Mouse (Mus musculus) stomach, embryonic 15.5 days (tissue): ENCODE data around the gene Spag16. TPM values are rescaled to one million over a fixed set of nuclear protein-coding genes. Genes with fewer than 3 reads are reported as not detected.
A peak's percentile ranks its signal among the peaks of the same experiment; 100 is the strongest.

ENCODE experiments used
- ATAC-seq: fragments of 200-750 bp; cut with Nextera tagmentation; 2 replicates; pipeline ENCODE4 v1.8.0; 2017; ENCODE audit warnings: low read depth, moderate number of reproducible peaks, moderate TSS enrichment; ENCODE audit not compliant: insufficient read depth, low FRiP score
- H3K27ac ChIP-seq: fragments of 300-500 bp; sonication (generic); 2 replicates; pipeline ENCODE4 v1.5.1; 2015; ENCODE audit warnings: mild to moderate bottlenecking, inconsistent platforms
- H3K27me3 ChIP-seq: fragments of 300-500 bp; sonication (generic); replicated peaks from 2 replicates; pipeline ENCODE4 v1.6.1; 2015; ENCODE audit warnings: inconsistent platforms
- H3K36me3 ChIP-seq: fragments of 300-500 bp; sonication (generic); 2 replicates; pipeline ENCODE4 v1.6.1; 2015; ENCODE audit warnings: inconsistent platforms
- H3K4me1 ChIP-seq: fragments of 300-500 bp; sonication (generic); 2 replicates; pipeline ENCODE4 v1.6.1; 2015; ENCODE audit warnings: inconsistent platforms
- H3K4me2 ChIP-seq: fragments of 300-500 bp; sonication (generic); 2 replicates; pipeline ENCODE4 v1.6.1; 2015; ENCODE audit warnings: mild to moderate bottlenecking, inconsistent platforms
- H3K4me3 ChIP-seq: fragments of 300-500 bp; sonication (generic); replicated peaks from 2 replicates; pipeline ENCODE4 v1.5.1; 2015; ENCODE audit warnings: inconsistent platforms
- H3K9ac ChIP-seq: fragments of 300-500 bp; sonication (generic); 2 replicates; pipeline ENCODE4 v1.6.1; 2015; ENCODE audit warnings: inconsistent platforms
- H3K9me3 ChIP-seq: fragments of 300-500 bp; sonication (generic); 2 replicates; pipeline ENCODE4 v1.6.1; 2016; ENCODE audit warnings: inconsistent platforms
- WGBS: fragments of 180-500 bp; shearing (Covaris S2); methylation state at CpG from one replicate; pipeline ENCODE4 v1.1.7; 2015; 5-methylcytosine and 5-hydroxymethylcytosine counted together
- polyA plus RNA-seq: library from polyadenylated mRNA; unstranded; fragments of >200 nt; fragmentation: Nextera tagmentation; extraction: Ambion mirVana; gene quantifications from 2 replicates; pipeline ENCODE4 v1.2.1, GENCODE M21; 2015

Spag16 gene
- polyA plus RNA-seq, 1 experiment from 2014 or later, result 0.13 TPM

GRCm38 (mm10) chr1:70116212-70116982 lies 289.6 kb downstream of the Spag16 start:
- no peak overlapping the region for H3K4me3 ChIP-seq
- H3K27me3 ChIP-seq, result no peaks in the 10 kb centered on the region
- no peak overlapping the region for H3K4me2 ChIP-seq
- WGBS, result 75% methylated on average over 4 of the region's 4 CpGs
- ATAC-seq, result no peak
- H3K9ac ChIP-seq, result no peak overlapping the region
- H3K27ac ChIP-seq, result no peak overlapping the region
- H3K36me3 ChIP-seq, result no peaks in the 10 kb centered on the region
- H3K4me1 ChIP-seq, result no peaks in the 10 kb centered on the region
- H3K9me3 ChIP-seq, result no peaks in the 10 kb centered on the region

GRCm38 (mm10) chr1:70128035-70128434 lies 301.3 kb downstream of the Spag16 start:
- Histone ChIP-seq H3K4me1 (no peaks in the 10 kb centered on the region), H3K36me3 (no peaks in the 10 kb centered on the region), H3K9me3 (no peaks in the 10 kb centered on the region), H3K4me3 (no peak overlapping the region), H3K27ac (no peak overlapping the region), H3K4me2 (no peak overlapping the region), H3K9ac (no peak overlapping the region), H3K27me3 (no peaks in the 10 kb centered on the region)
- WGBS, result 48% methylated on average over 2 of the region's 2 CpGs
- ATAC-seq, result no peak

- WGBS, result 55% methylated on average over 2 of the region's 2 CpGs
- no peak for ATAC-seq
- H3K4me1 ChIP-seq, result no peaks in the 10 kb centered on the region
- no peak overlapping the region for H3K9ac ChIP-seq
- H3K9me3 ChIP-seq, result no peaks in the 10 kb centered on the region
- H3K27me3 ChIP-seq, result no peaks in the 10 kb centered on the region
- no peaks in the 10 kb centered on the region for H3K36me3 ChIP-seq
- H3K4me3 ChIP-seq, result no peak overlapping the region
- no peak overlapping the region for H3K4me2 ChIP-seq
- H3K27ac ChIP-seq, result no peak overlapping the region
These were observed 308.8 kb downstream of the Spag16 start for GRCm38 (mm10) chr1:70135547-70135946.

- Histone ChIP-seq H3K4me3 (no peak overlapping the region), H3K4me2 (no peak overlapping the region), H3K27ac (no peak overlapping the region), H3K9ac (no peak overlapping the region), H3K9me3 (no peaks in the 10 kb centered on the region), H3K27me3 (no peaks in the 10 kb centered on the region), H3K36me3 (no peaks in the 10 kb centered on the region), H3K4me1 (no peaks in the 10 kb centered on the region)
- ATAC-seq, result no peak
- WGBS, result 58% methylated on average over 3 of the region's 3 CpGs
These were observed 338.8 kb downstream of the Spag16 start for GRCm38 (mm10) chr1:70165343-70166158.

- H3K27me3 ChIP-seq, result no peaks in the 10 kb centered on the region
- H3K36me3 ChIP-seq, result no peaks in the 10 kb centered on the region
- no peaks in the 10 kb centered on the region for H3K4me1 ChIP-seq
- 53% methylated on average over 4 of the region's 4 CpGs for WGBS
- H3K9ac ChIP-seq, result no peak overlapping the region
- no peaks in the 10 kb centered on the region for H3K9me3 ChIP-seq
- H3K4me3 ChIP-seq, result no peak overlapping the region
- H3K4me2 ChIP-seq, result no peak overlapping the region
- peak; percentile 47; the same call in 1 of the 2 replicates for ATAC-seq
- no peak overlapping the region for H3K27ac ChIP-seq
These were observed 353.5 kb downstream of the Spag16 start for GRCm38 (mm10) chr1:70180123-70180741.

- no peak overlapping the region for H3K27ac ChIP-seq
- no peaks in the 10 kb centered on the region for H3K36me3 ChIP-seq
- H3K9me3 ChIP-seq, result no peaks in the 10 kb centered on the region
- H3K4me2 ChIP-seq, result no peak overlapping the region
- no peak for ATAC-seq
- H3K4me3 ChIP-seq, result no peak overlapping the region
- no peaks in the 10 kb centered on the region for H3K4me1 ChIP-seq
- no peak overlapping the region for H3K9ac ChIP-seq
- no peaks in the 10 kb centered on the region for H3K27me3 ChIP-seq
- WGBS, result 73% methylated on average over 9 of the region's 9 CpGs
These were observed 438.0 kb downstream of the Spag16 start for GRCm38 (mm10) chr1:70264815-70265214.

GRCm38 (mm10) chr1:70265920-70266505 lies 439.2 kb downstream of the Spag16 start:
- Histone ChIP-seq H3K4me1 (no peaks in the 10 kb centered on the region), H3K27me3 (no peaks in the 10 kb centered on the region), H3K9ac (no peak overlapping the region), H3K9me3 (no peaks in the 10 kb centered on the region), H3K36me3 (no peaks in the 10 kb centered on the region), H3K4me2 (no peak overlapping the region), H3K27ac (no peak overlapping the region), H3K4me3 (no peak overlapping the region)
- WGBS, result 84% methylated on average over 5 of the region's 5 CpGs
- ATAC-seq, result no peak

- H3K9me3 ChIP-seq, result no peaks in the 10 kb centered on the region
- no peak for ATAC-seq
- H3K27ac ChIP-seq, result no peak overlapping the region
- H3K4me1 ChIP-seq, result no peaks in the 10 kb centered on the region
- WGBS, result 17% methylated on average over 8 of the region's 8 CpGs
- no peaks in the 10 kb centered on the region for H3K36me3 ChIP-seq
- H3K9ac ChIP-seq, result no peak overlapping the region
- no peak overlapping the region for H3K4me2 ChIP-seq
- H3K4me3 ChIP-seq, result no peak overlapping the region
- no peaks in the 10 kb centered on the region for H3K27me3 ChIP-seq
These were observed 443.4 kb downstream of the Spag16 start for GRCm38 (mm10) chr1:70270139-70270538.

GRCm38 (mm10) chr1:70272753-70273152 lies 446.0 kb downstream of the Spag16 start:
- H3K36me3 ChIP-seq, result no peaks in the 10 kb centered on the region
- no peak for ATAC-seq
- no peak overlapping the region for H3K4me3 ChIP-seq
- WGBS, result 69% methylated on average over 2 of the region's 2 CpGs
- no peaks in the 10 kb centered on the region for H3K4me1 ChIP-seq
- H3K27me3 ChIP-seq, result no peaks in the 10 kb centered on the region
- H3K27ac ChIP-seq, result no peak overlapping the region
- no peak overlapping the region for H3K4me2 ChIP-seq
- no peaks in the 10 kb centered on the region for H3K9me3 ChIP-seq
- H3K9ac ChIP-seq, result no peak overlapping the region

- H3K9me3 ChIP-seq, result no peaks in the 10 kb centered on the region
- no peak overlapping the region for H3K27ac ChIP-seq
- H3K9ac ChIP-seq, result no peak overlapping the region
- no peaks in the 10 kb centered on the region for H3K4me1 ChIP-seq
- 72% methylated on average over 2 of the region's 2 CpGs for whole genome bisulfite sequencing
- ATAC-seq, result no peak
- H3K4me3 ChIP-seq, result no peak overlapping the region
- H3K27me3 ChIP-seq, result no peaks in the 10 kb centered on the region
- H3K4me2 ChIP-seq, result no peak overlapping the region
- H3K36me3 ChIP-seq, result no peaks in the 10 kb centered on the region
These were observed 452.5 kb downstream of the Spag16 start for GRCm38 (mm10) chr1:70279296-70279695.

GRCm38 (mm10) chr1:70283388-70283787 lies 456.6 kb downstream of the Spag16 start:
- Histone ChIP-seq H3K36me3 (no peaks in the 10 kb centered on the region), H3K4me3 (no peak overlapping the region), H3K9ac (no peak overlapping the region), H3K4me2 (no peak overlapping the region), H3K27me3 (no peaks in the 10 kb centered on the region), H3K9me3 (no peaks in the 10 kb centered on the region), H3K4me1 (no peaks in the 10 kb centered on the region), H3K27ac (no peak overlapping the region)
- WGBS, result 88% methylated on average over 1 of the region's 1 CpGs
- no peak for ATAC-seq

- ATAC-seq, result no peak
- Histone ChIP-seq H3K36me3 (no peaks in the 10 kb centered on the region), H3K4me2 (no peak overlapping the region), H3K4me1 (no peaks in the 10 kb centered on the region), H3K27ac (no peak overlapping the region), H3K4me3 (no peak overlapping the region), H3K9me3 (no peaks in the 10 kb centered on the region), H3K9ac (no peak overlapping the region), H3K27me3 (no peaks in the 10 kb centered on the region)
- 36% methylated on average over 1 of the region's 1 CpGs for WGBS
These were observed 457.4 kb downstream of the Spag16 start for GRCm38 (mm10) chr1:70284140-70284539.
